Mouse (Mus musculus): ENCODE data around the gene Gm49318. TPM values are rescaled to one million over a fixed set of nuclear protein-coding genes. Genes with fewer than 3 reads are reported as not detected.
"Not testable (repeated sequence)": the region's sequence is repeated elsewhere in the genome, so short reads cannot be mapped to it uniquely, and the experiment has no call there.

Gm49318 gene
- polyA plus RNA-seq, 1 experiment from 2014 or later: not detected

- Histone ChIP-seq H3K27ac (ENCODE audit: low read depth, low read length) (no peak overlapping the region), H3K4me1 (ENCODE audit: control insufficient read depth, insufficient read depth, low read length) (peaks cover 9% of the 10 kb centered on the region; the same call in 1 of the 2 replicates), H3K9me3 (ENCODE audit: control insufficient read depth, low read length) (no peaks in the 10 kb centered on the region), H3K4me3 (ENCODE audit: low read length) (peak overlapping the region; percentile 82), H3K27me3 (ENCODE audit: control insufficient read depth, insufficient read depth, low read length) (no peaks in the 10 kb centered on the region), H3K9ac (ENCODE audit: low read depth, low read length) (peak overlapping the region; percentile 72), H3K4me2 (replicated peaks; ENCODE audit: low read depth, low read length) (peak overlapping the region; percentile 71), H3K36me3 (ENCODE audit: control insufficient read depth, insufficient read depth, low read length) (peaks cover 5% of the 10 kb centered on the region; the same call in 1 of the 2 replicates)
- 38% methylated on average over 4 of the region's 4 CpGs for WGBS
- no peak for ATAC-seq (ENCODE audit: low FRiP score, low TSS enrichment)
These were observed 13.6 kb upstream of the Gm49318 start for GRCm38 (mm10) chr9:22084667-22085021.

- H3K36me3 ChIP-seq (ENCODE audit: control insufficient read depth, insufficient read depth, low read length): peaks cover 46% of the 10 kb centered on the region
- ATAC-seq (ENCODE audit: low FRiP score, low TSS enrichment): no peak
- WGBS: 92% methylated on average over 23 of the region's 23 CpGs
- no peaks in the 10 kb centered on the region for H3K27me3 ChIP-seq (ENCODE audit: control insufficient read depth, insufficient read depth, low read length)
- no peak overlapping the region for H3K4me3 ChIP-seq (ENCODE audit: low read length)
- no peak overlapping the region for H3K27ac ChIP-seq (ENCODE audit: low read depth, low read length)
- H3K4me1 ChIP-seq (ENCODE audit: control insufficient read depth, insufficient read depth, low read length): no peaks in the 10 kb centered on the region
- H3K9me3 ChIP-seq (ENCODE audit: control insufficient read depth, low read length): no peaks in the 10 kb centered on the region
- H3K4me2 ChIP-seq (replicated peaks; ENCODE audit: low read depth, low read length): no peak overlapping the region
- H3K9ac ChIP-seq (ENCODE audit: low read depth, low read length): no peak overlapping the region
These were observed 5.2 kb upstream of the Gm49318 start for GRCm38 (mm10) chr9:22076223-22076622.

- not testable (repeated sequence) for H3K4me3 ChIP-seq (ENCODE audit: low read length); H3K4me1 ChIP-seq (ENCODE audit: control insufficient read depth, insufficient read depth, low read length); H3K27ac ChIP-seq (ENCODE audit: low read depth, low read length); H3K4me2 ChIP-seq (replicated peaks; ENCODE audit: low read depth, low read length); H3K27me3 ChIP-seq (ENCODE audit: control insufficient read depth, insufficient read depth, low read length); H3K9ac ChIP-seq (ENCODE audit: low read depth, low read length); ATAC-seq (ENCODE audit: low FRiP score, low TSS enrichment); H3K9me3 ChIP-seq (ENCODE audit: control insufficient read depth, low read length)
- peaks cover 46% of the 10 kb centered on the region for H3K36me3 ChIP-seq (ENCODE audit: control insufficient read depth, insufficient read depth, low read length)
- WGBS: 75% methylated on average over 5 of the region's 5 CpGs
These were observed 4.7 kb upstream of the Gm49318 start for GRCm38 (mm10) chr9:22075778-22076177.

- no peak for ATAC-seq (ENCODE audit: low FRiP score, low TSS enrichment)
- H3K27me3 ChIP-seq (ENCODE audit: control insufficient read depth, insufficient read depth, low read length): no peaks in the 10 kb centered on the region
- no peak overlapping the region for H3K9ac ChIP-seq (ENCODE audit: low read depth, low read length)
- 94% methylated on average over 4 of the region's 4 CpGs for WGBS
- H3K9me3 ChIP-seq (ENCODE audit: control insufficient read depth, low read length): no peaks in the 10 kb centered on the region
- no peak overlapping the region for H3K27ac ChIP-seq (ENCODE audit: low read depth, low read length)
- no peak overlapping the region for H3K4me2 ChIP-seq (replicated peaks; ENCODE audit: low read depth, low read length)
- no peak overlapping the region for H3K4me3 ChIP-seq (ENCODE audit: low read length)
- H3K4me1 ChIP-seq (ENCODE audit: control insufficient read depth, insufficient read depth, low read length): 0 out of 2 replicates have a peak, but pooled peaks cover 6% of the 10 kb centered on the region
- H3K36me3 ChIP-seq (ENCODE audit: control insufficient read depth, insufficient read depth, low read length): peaks cover 44% of the 10 kb centered on the region
These were observed 1.2 kb upstream of the Gm49318 start for GRCm38 (mm10) chr9:22072276-22072675.

GRCm38 (mm10) chr9:22069881-22070553 is 1.0 kb downstream of the Gm49318 start:
- 0 out of 2 replicates have a peak, but pooled peaks cover 6% of the 10 kb centered on the region for H3K4me1 ChIP-seq (ENCODE audit: control insufficient read depth, insufficient read depth, low read length)
- H3K9ac ChIP-seq (ENCODE audit: low read depth, low read length): peak overlapping the region; percentile 93; the same call in 1 of the 2 replicates
- no peak overlapping the region for H3K27ac ChIP-seq (ENCODE audit: low read depth, low read length)
- no peaks in the 10 kb centered on the region for H3K9me3 ChIP-seq (ENCODE audit: control insufficient read depth, low read length)
- H3K27me3 ChIP-seq (ENCODE audit: control insufficient read depth, insufficient read depth, low read length): no peaks in the 10 kb centered on the region
- WGBS: 64% methylated on average over 4 of the region's 4 CpGs
- H3K36me3 ChIP-seq (ENCODE audit: control insufficient read depth, insufficient read depth, low read length): peaks cover 49% of the 10 kb centered on the region
- H3K4me2 ChIP-seq (replicated peaks; ENCODE audit: low read depth, low read length): peak overlapping the region; percentile 43
- H3K4me3 ChIP-seq (ENCODE audit: low read length): peak overlapping the region; percentile 82
- ATAC-seq (ENCODE audit: low FRiP score, low TSS enrichment): peak; percentile 2

- no peak overlapping the region for H3K4me3 ChIP-seq (ENCODE audit: low read length)
- peaks cover 50% of the 10 kb centered on the region for H3K36me3 ChIP-seq (ENCODE audit: control insufficient read depth, insufficient read depth, low read length)
- H3K27me3 ChIP-seq (ENCODE audit: control insufficient read depth, insufficient read depth, low read length): no peaks in the 10 kb centered on the region
- H3K9me3 ChIP-seq (ENCODE audit: control insufficient read depth, low read length): no peaks in the 10 kb centered on the region
- no peak overlapping the region for H3K4me2 ChIP-seq (replicated peaks; ENCODE audit: low read depth, low read length)
- H3K9ac ChIP-seq (ENCODE audit: low read depth, low read length): no peak overlapping the region
- H3K4me1 ChIP-seq (ENCODE audit: control insufficient read depth, insufficient read depth, low read length): 0 out of 2 replicates have a peak, but pooled peaks cover 6% of the 10 kb centered on the region
- H3K27ac ChIP-seq (ENCODE audit: low read depth, low read length): no peak overlapping the region
- 84% methylated on average over 5 of the region's 5 CpGs for WGBS
- ATAC-seq (ENCODE audit: low FRiP score, low TSS enrichment): no peak
These were observed 3.9 kb downstream of the Gm49318 start for GRCm38 (mm10) chr9:22067195-22067594.

- no peak overlapping the region for H3K9ac ChIP-seq (ENCODE audit: low read depth, low read length)
- no peak overlapping the region for H3K4me3 ChIP-seq (ENCODE audit: low read length)
- ATAC-seq (ENCODE audit: low FRiP score, low TSS enrichment): no peak
- no peak overlapping the region for H3K4me2 ChIP-seq (replicated peaks; ENCODE audit: low read depth, low read length)
- H3K27me3 ChIP-seq (ENCODE audit: control insufficient read depth, insufficient read depth, low read length): no peaks in the 10 kb centered on the region
- no peak overlapping the region for H3K27ac ChIP-seq (ENCODE audit: low read depth, low read length)
- H3K36me3 ChIP-seq (ENCODE audit: control insufficient read depth, insufficient read depth, low read length): peaks cover 54% of the 10 kb centered on the region
- no peaks in the 10 kb centered on the region for H3K9me3 ChIP-seq (ENCODE audit: control insufficient read depth, low read length)
- H3K4me1 ChIP-seq (ENCODE audit: control insufficient read depth, insufficient read depth, low read length): 0 out of 2 replicates have a peak, but pooled peaks cover 6% of the 10 kb centered on the region
- 77% methylated on average over 3 of the region's 3 CpGs for WGBS
These were observed 4.6 kb downstream of the Gm49318 start for GRCm38 (mm10) chr9:22066433-22066832.

GRCm38 (mm10) chr9:22065642-22066041 is 5.4 kb downstream of the Gm49318 start:
- Histone ChIP-seq H3K4me2 (replicated peaks; ENCODE audit: low read depth, low read length) (no peak overlapping the region), H3K36me3 (ENCODE audit: control insufficient read depth, insufficient read depth, low read length) (peaks cover 61% of the 10 kb centered on the region), H3K27ac (ENCODE audit: low read depth, low read length) (no peak overlapping the region), H3K9ac (ENCODE audit: low read depth, low read length) (no peak overlapping the region), H3K9me3 (ENCODE audit: control insufficient read depth, low read length) (no peaks in the 10 kb centered on the region), H3K27me3 (ENCODE audit: control insufficient read depth, insufficient read depth, low read length) (no peaks in the 10 kb centered on the region), H3K4me3 (ENCODE audit: low read length) (no peak overlapping the region), H3K4me1 (ENCODE audit: control insufficient read depth, insufficient read depth, low read length) (0 out of 2 replicates have a peak, but pooled peaks cover 6% of the 10 kb centered on the region)
- ATAC-seq (ENCODE audit: low FRiP score, low TSS enrichment): no peak
- 91% methylated on average over 11 of the region's 11 CpGs for WGBS

- Histone ChIP-seq H3K4me2 (replicated peaks; ENCODE audit: low read depth, low read length) (no peak overlapping the region), H3K27me3 (ENCODE audit: control insufficient read depth, insufficient read depth, low read length) (no peaks in the 10 kb centered on the region), H3K9ac (ENCODE audit: low read depth, low read length) (no peak overlapping the region), H3K36me3 (ENCODE audit: control insufficient read depth, insufficient read depth, low read length) (peaks cover 66% of the 10 kb centered on the region), H3K27ac (ENCODE audit: low read depth, low read length) (no peak overlapping the region), H3K9me3 (ENCODE audit: control insufficient read depth, low read length) (no peaks in the 10 kb centered on the region), H3K4me1 (ENCODE audit: control insufficient read depth, insufficient read depth, low read length) (no peaks in the 10 kb centered on the region), H3K4me3 (ENCODE audit: low read length) (no peak overlapping the region)
- ATAC-seq (ENCODE audit: low FRiP score, low TSS enrichment): no peak
- 81% methylated on average over 3 of the region's 3 CpGs for WGBS
These were observed 6.7 kb downstream of the Gm49318 start for GRCm38 (mm10) chr9:22064341-22064740.
